Mouse (Mus musculus): ENCODE results near the gene Cdkn2d. TPM values are rescaled to one million over a fixed set of nuclear protein-coding genes. Genes with fewer than 3 reads are reported as not detected.
"Not testable (repeated sequence)": the region's sequence is repeated elsewhere in the genome, so short reads cannot be mapped to it uniquely, and the experiment has no call there.

The Cdkn2d gene
- total and polyA plus RNA-seq, 2 experiments from 2014 or later, result 69.4 to 118 TPM

DNA sequence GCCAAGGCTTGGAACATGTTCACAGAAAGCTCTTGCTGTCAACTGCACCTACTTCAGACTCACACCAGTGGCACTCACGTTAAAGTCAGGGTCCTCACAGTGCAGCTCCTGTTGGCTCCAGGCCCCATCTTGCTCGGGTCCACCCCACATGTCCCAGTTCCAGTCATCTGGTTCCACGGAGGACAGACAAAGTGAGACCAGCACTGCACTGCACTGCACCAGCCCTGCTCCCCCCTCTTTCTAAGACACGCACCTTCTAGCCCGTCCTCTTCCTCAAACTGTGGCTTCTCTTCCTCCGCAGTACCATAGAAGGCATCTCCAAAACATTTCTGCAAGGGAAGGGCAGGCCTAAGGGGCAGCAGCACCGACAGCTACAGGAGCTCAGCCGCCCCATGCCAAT, 14.9 kb downstream of the Cdkn2d start:
- Histone ChIP-seq H3K4me3 (ENCODE audit: low read depth, low read length) (no peak overlapping the region), H3K27me3 (ENCODE audit: insufficient read depth, low read length) (no peaks in the 10 kb centered on the region), H3K9me3 (ENCODE audit: low read length) (no peaks in the 10 kb centered on the region), H3K9ac (no peak overlapping the region), H3K36me3 (ENCODE audit: insufficient read depth) (peaks cover 89% of the 10 kb centered on the region), H3K4me2 (ENCODE audit: low read depth) (no peak overlapping the region), H3K27ac (ENCODE audit: low read depth, low read length) (no peak overlapping the region), H3K4me1 (ENCODE audit: insufficient read depth) (no peaks in the 10 kb centered on the region)
- ATAC-seq (no peak), DNase-seq (no peak)
- TF ChIP-seq CTCF (IDR thresholded peaks at IDR 0.05; ENCODE audit: low read depth), result no peak
- whole genome bisulfite sequencing, result 90% methylated on average over 8 of the region's 8 CpGs

- Histone ChIP-seq H3K4me3 (ENCODE audit: low read depth, low read length) (no peak overlapping the region), H3K27ac (ENCODE audit: low read depth, low read length) (no peak overlapping the region), H3K9ac (no peak overlapping the region), H3K27me3 (ENCODE audit: insufficient read depth, low read length) (no peaks in the 10 kb centered on the region), H3K4me2 (ENCODE audit: low read depth) (no peak overlapping the region), H3K9me3 (ENCODE audit: low read length) (no peaks in the 10 kb centered on the region), H3K36me3 (ENCODE audit: insufficient read depth) (peaks cover 89% of the 10 kb centered on the region), H3K4me1 (ENCODE audit: insufficient read depth) (no peaks in the 10 kb centered on the region)
- no peak for TF ChIP-seq CTCF (IDR thresholded peaks at IDR 0.05; ENCODE audit: low read depth)
- ATAC-seq, result no peak
- 92% methylated on average over 12 of the region's 12 CpGs for WGBS
- DNase-seq, result no peak
These were observed 15.5 kb downstream of the Cdkn2d start for GRCm38 (mm10) chr9:21275727-21276126.

- DNase-seq, result no peak
- WGBS, result 88% methylated on average over 7 of the region's 7 CpGs
- no peaks in the 10 kb centered on the region for H3K27me3 ChIP-seq (ENCODE audit: insufficient read depth, low read length)
- H3K27ac ChIP-seq (ENCODE audit: low read depth, low read length), result no peak overlapping the region
- H3K9ac ChIP-seq, result no peak overlapping the region
- no peak overlapping the region for H3K4me2 ChIP-seq (ENCODE audit: low read depth)
- H3K4me3 ChIP-seq (ENCODE audit: low read depth, low read length), result no peak overlapping the region
- no peak for TF ChIP-seq CTCF (IDR thresholded peaks at IDR 0.05; ENCODE audit: low read depth)
- H3K9me3 ChIP-seq (ENCODE audit: low read length), result no peaks in the 10 kb centered on the region
- no peak for ATAC-seq
- no peaks in the 10 kb centered on the region for H3K4me1 ChIP-seq (ENCODE audit: insufficient read depth)
- peaks cover 91% of the 10 kb centered on the region for H3K36me3 ChIP-seq (ENCODE audit: insufficient read depth)
These were observed 16.0 kb downstream of the Cdkn2d start for GRCm38 (mm10) chr9:21275013-21275710.

DNA sequence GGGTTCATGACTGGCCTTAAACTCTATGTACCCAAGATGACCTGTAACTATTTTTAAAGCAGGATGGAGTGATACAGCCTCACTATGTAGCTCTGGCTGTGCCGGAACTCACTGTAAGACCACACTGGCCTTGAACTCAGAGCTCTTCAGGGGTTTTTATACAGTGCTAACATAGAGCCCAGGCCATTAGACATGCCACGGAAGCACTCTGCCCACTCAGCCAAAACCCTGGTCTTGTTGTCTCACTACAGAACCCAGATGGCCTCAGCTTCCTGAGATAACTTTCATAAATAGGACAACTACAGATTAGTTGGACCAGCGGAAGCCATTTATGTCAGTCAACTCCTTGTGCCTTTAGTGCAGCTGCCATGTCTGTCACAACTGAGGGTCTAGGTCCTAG, 16.9 kb downstream of the Cdkn2d start:
- TF ChIP-seq CTCF (IDR thresholded peaks at IDR 0.05; ENCODE audit: low read depth), result no peak

GRCm38 (mm10) chr9:21273520-21274228, 17.5 kb downstream of the Cdkn2d start:
- no peaks in the 10 kb centered on the region for H3K4me1 ChIP-seq (ENCODE audit: insufficient read depth)
- H3K36me3 ChIP-seq (ENCODE audit: insufficient read depth), result peaks cover 90% of the 10 kb centered on the region
- ATAC-seq, result no peak
- H3K27ac ChIP-seq (ENCODE audit: low read depth, low read length), result no peak overlapping the region
- no peak overlapping the region for H3K9ac ChIP-seq
- no peak for DNase-seq
- no peak for TF ChIP-seq CTCF (IDR thresholded peaks at IDR 0.05; ENCODE audit: low read depth)
- no peaks in the 10 kb centered on the region for H3K9me3 ChIP-seq (ENCODE audit: low read length)
- no peaks in the 10 kb centered on the region for H3K27me3 ChIP-seq (ENCODE audit: insufficient read depth, low read length)
- H3K4me3 ChIP-seq (ENCODE audit: low read depth, low read length), result no peak overlapping the region
- H3K4me2 ChIP-seq (ENCODE audit: low read depth), result no peak overlapping the region
- WGBS, result 84% methylated on average over 7 of the region's 7 CpGs

More for the DNA sequence above, 16.9 kb downstream of the Cdkn2d start:
- Histone ChIP-seq H3K4me1 (ENCODE audit: insufficient read depth) (no peaks in the 10 kb centered on the region), H3K27ac (ENCODE audit: low read depth, low read length) (no peak overlapping the region), H3K27me3 (ENCODE audit: insufficient read depth, low read length) (no peaks in the 10 kb centered on the region), H3K9me3 (ENCODE audit: low read length) (no peaks in the 10 kb centered on the region), H3K9ac (no peak overlapping the region), H3K4me3 (ENCODE audit: low read depth, low read length) (no peak overlapping the region), H3K4me2 (ENCODE audit: low read depth) (no peak overlapping the region), H3K36me3 (ENCODE audit: insufficient read depth) (peaks cover 90% of the 10 kb centered on the region)
- DNase-seq, result no peak
- WGBS, result 94% methylated on average over 3 of the region's 3 CpGs
- no peak for ATAC-seq

DNA sequence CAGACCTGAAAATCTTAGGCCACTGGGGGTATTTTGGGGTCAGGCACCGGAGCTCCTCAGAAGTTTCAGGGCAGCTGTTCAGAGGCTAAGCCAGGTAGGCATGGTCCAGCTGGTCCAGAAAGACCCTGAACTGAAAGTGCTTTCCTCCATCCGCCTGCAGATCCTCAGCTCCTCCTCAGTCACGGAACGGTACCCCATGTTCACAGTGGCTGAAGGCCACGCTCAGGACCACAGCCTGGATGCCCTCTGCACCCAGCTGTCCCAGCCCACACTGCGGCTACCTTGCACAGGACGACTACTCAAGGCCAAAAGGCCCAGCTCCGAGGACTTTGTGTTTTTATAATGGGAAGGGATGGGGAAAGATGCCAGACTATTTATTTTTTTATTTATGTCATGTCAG, 18.1 kb downstream of the Cdkn2d start:
- ATAC-seq, result no peak
- Histone ChIP-seq H3K4me1 (ENCODE audit: insufficient read depth) (no peaks in the 10 kb centered on the region), H3K27ac (ENCODE audit: low read depth, low read length) (no peak overlapping the region), H3K27me3 (ENCODE audit: insufficient read depth, low read length) (no peaks in the 10 kb centered on the region), H3K36me3 (ENCODE audit: insufficient read depth) (peaks cover 95% of the 10 kb centered on the region), H3K9me3 (ENCODE audit: low read length) (no peaks in the 10 kb centered on the region), H3K4me3 (ENCODE audit: low read depth, low read length) (no peak overlapping the region), H3K4me2 (ENCODE audit: low read depth) (no peak overlapping the region), H3K9ac (no peak overlapping the region)
- WGBS, result 92% methylated on average over 8 of the region's 8 CpGs
- no peak for TF ChIP-seq CTCF (IDR thresholded peaks at IDR 0.05; ENCODE audit: low read depth)
- DNase-seq, result no peak

- Histone ChIP-seq H3K9ac (no peak overlapping the region), H3K9me3 (ENCODE audit: low read length) (no peaks in the 10 kb centered on the region), H3K4me3 (ENCODE audit: low read depth, low read length) (no peak overlapping the region), H3K27me3 (ENCODE audit: insufficient read depth, low read length) (no peaks in the 10 kb centered on the region), H3K4me2 (ENCODE audit: low read depth) (no peak overlapping the region), H3K27ac (ENCODE audit: low read depth, low read length) (no peak overlapping the region), H3K4me1 (ENCODE audit: insufficient read depth) (no peaks in the 10 kb centered on the region), H3K36me3 (ENCODE audit: insufficient read depth) (peaks cover 90% of the 10 kb centered on the region)
- no peak for TF ChIP-seq CTCF (IDR thresholded peaks at IDR 0.05; ENCODE audit: low read depth)
- WGBS, result 90% methylated on average over 9 of the region's 9 CpGs
- no peak for ATAC-seq
- DNase-seq, result no peak
These were observed 18.8 kb downstream of the Cdkn2d start for GRCm38 (mm10) chr9:21272391-21272790.

- not testable (repeated sequence) for DNase-seq; H3K4me2 ChIP-seq (ENCODE audit: low read depth); H3K9me3 ChIP-seq (ENCODE audit: low read length); ATAC-seq; H3K27me3 ChIP-seq (ENCODE audit: insufficient read depth, low read length); H3K4me3 ChIP-seq (ENCODE audit: low read depth, low read length); H3K27ac ChIP-seq (ENCODE audit: low read depth, low read length); H3K9ac ChIP-seq
- 86% methylated on average over 5 of the region's 5 CpGs for WGBS
- Histone ChIP-seq H3K36me3 (ENCODE audit: insufficient read depth) (peaks cover 65% of the 10 kb centered on the region), H3K4me1 (ENCODE audit: insufficient read depth) (peaks cover 11% of the 10 kb centered on the region; the same call in 1 of the 2 replicates)
These were observed 21.6 kb downstream of the Cdkn2d start for GRCm38 (mm10) chr9:21269590-21269989.
